Mouse (Mus musculus): ENCODE results near the gene Hydin. TPM values are rescaled to one million over a fixed set of nuclear protein-coding genes. Genes with fewer than 3 reads are reported as not detected.

Gene Hydin
- total and polyA plus RNA-seq, 3 experiments, result 0.05 to 0.21 (median 0.10) TPM

GRCm38 (mm10) chr8:110270659-110271058 lies 3.9 kb downstream of the Hydin start:
- WGBS, result 50% methylated on average over 4 of the region's 4 CpGs
- intact Hi-C loops (cut with DNase I), result no loop called here
- peak in 1 of 2 experiments; percentile 17 for DNase-seq
- H3K27ac ChIP-seq, result no peak overlapping the region
- H3K4me1 ChIP-seq (ENCODE audit: control insufficient read depth, insufficient read depth, low read length), result no peaks in the 10 kb centered on the region
- no peak overlapping the region for H3K4me3 ChIP-seq
- H3K79me2 ChIP-seq (replicated peaks; ENCODE audit: control insufficient read depth, insufficient read depth, low read length), result no peaks in the 10 kb centered on the region
- no peaks in the 10 kb centered on the region for H3K36me3 ChIP-seq (ENCODE audit: control insufficient read depth, insufficient read depth, low read length)
- TF ChIP-seq EP300 (IDR thresholded peaks at IDR 0.05; ENCODE audit: insufficient read depth, low read depth, low read length) (no peak), CTCF (IDR thresholded peaks at IDR 0.05) (no peak), POLR2A (IDR thresholded peaks at IDR 0.05; ENCODE audit: insufficient read depth, low read depth, low read length) (no peak)
- no peak overlapping the region for H3K9ac ChIP-seq (ENCODE audit: low read depth, low read length)
- no peaks in the 10 kb centered on the region for H3K27me3 ChIP-seq (ENCODE audit: control insufficient read depth, insufficient read depth, low read length)

DNA sequence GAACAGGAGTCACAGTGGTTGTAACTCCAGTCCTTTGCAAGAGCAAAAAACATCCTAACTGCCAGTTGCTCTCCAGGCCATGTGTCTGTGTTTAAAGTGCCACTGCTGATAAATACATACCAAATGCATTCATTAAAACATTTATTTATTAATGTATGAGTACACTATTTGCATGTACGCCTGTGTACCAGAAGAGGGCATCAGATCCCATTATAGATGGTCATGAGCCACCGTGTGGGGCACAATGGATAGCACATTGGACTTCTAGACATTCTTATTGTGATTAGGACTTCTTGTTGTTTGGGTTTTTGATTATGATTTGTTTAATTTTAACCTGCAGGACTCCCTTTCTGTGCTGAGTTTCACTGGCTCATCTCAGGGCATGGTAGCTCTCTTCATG lies 6.6 kb downstream of the Hydin start:
- Histone ChIP-seq H3K4me1 (ENCODE audit: control insufficient read depth, insufficient read depth, low read length) (no peaks in the 10 kb centered on the region), H3K27me3 (ENCODE audit: control insufficient read depth, insufficient read depth, low read length) (no peaks in the 10 kb centered on the region), H3K9ac (ENCODE audit: low read depth, low read length) (no peak overlapping the region), H3K4me3 (no peak overlapping the region), H3K79me2 (replicated peaks; ENCODE audit: control insufficient read depth, insufficient read depth, low read length) (no peaks in the 10 kb centered on the region), H3K27ac (no peak overlapping the region), H3K36me3 (ENCODE audit: control insufficient read depth, insufficient read depth, low read length) (no peaks in the 10 kb centered on the region)
- WGBS, result 61% methylated on average over 2 of the region's 2 CpGs
- no peak for DNase-seq
- intact Hi-C loops (cut with DNase I), result no loop called here
- TF ChIP-seq POLR2A (IDR thresholded peaks at IDR 0.05; ENCODE audit: insufficient read depth, low read depth, low read length), result no peak
- TF ChIP-seq CTCF (IDR thresholded peaks at IDR 0.05), result 0 out of 2 replicates have a peak, but pooled peaks have one; percentile 12

- Histone ChIP-seq H3K4me3 (no peak overlapping the region), H3K27me3 (ENCODE audit: control insufficient read depth, insufficient read depth, low read length) (no peaks in the 10 kb centered on the region), H3K9ac (ENCODE audit: low read depth, low read length) (no peak overlapping the region), H3K27ac (no peak overlapping the region), H3K4me1 (ENCODE audit: control insufficient read depth, insufficient read depth, low read length) (no peaks in the 10 kb centered on the region), H3K36me3 (ENCODE audit: control insufficient read depth, insufficient read depth, low read length) (no peaks in the 10 kb centered on the region), H3K79me2 (replicated peaks; ENCODE audit: control insufficient read depth, insufficient read depth, low read length) (no peaks in the 10 kb centered on the region)
- no peak for DNase-seq
- intact Hi-C loops (cut with DNase I), result no loop called here
- TF ChIP-seq CTCF (IDR thresholded peaks at IDR 0.05) (no peak), POLR2A (IDR thresholded peaks at IDR 0.05; ENCODE audit: insufficient read depth, low read depth, low read length) (no peak), EP300 (IDR thresholded peaks at IDR 0.05; ENCODE audit: insufficient read depth, low read depth, low read length) (no peak)
- 80% methylated on average over 21 of the region's 21 CpGs for WGBS
Measured at GRCm38 (mm10) chr8:110275465-110276258, 8.9 kb downstream of the Hydin start.

- no peak for TF ChIP-seq EP300 (IDR thresholded peaks at IDR 0.05; ENCODE audit: insufficient read depth, low read depth, low read length)
- TF ChIP-seq CTCF (IDR thresholded peaks at IDR 0.05), result no peak
- TF ChIP-seq POLR2A (IDR thresholded peaks at IDR 0.05; ENCODE audit: insufficient read depth, low read depth, low read length), result no peak
- H3K4me1 ChIP-seq (ENCODE audit: control insufficient read depth, insufficient read depth, low read length), result no peaks in the 10 kb centered on the region
- H3K4me3 ChIP-seq, result no peak overlapping the region
- intact Hi-C loops (cut with DNase I), result no loop called here
- no peaks in the 10 kb centered on the region for H3K36me3 ChIP-seq (ENCODE audit: control insufficient read depth, insufficient read depth, low read length)
- H3K27me3 ChIP-seq (ENCODE audit: control insufficient read depth, insufficient read depth, low read length), result no peaks in the 10 kb centered on the region
- no peaks in the 10 kb centered on the region for H3K79me2 ChIP-seq (replicated peaks; ENCODE audit: control insufficient read depth, insufficient read depth, low read length)
- no peak overlapping the region for H3K9ac ChIP-seq (ENCODE audit: low read depth, low read length)
- DNase-seq, result no peak
- 73% methylated on average over 1 of the region's 1 CpGs for WGBS
- H3K27ac ChIP-seq, result no peak overlapping the region
Measured at GRCm38 (mm10) chr8:110276259-110276560, 9.4 kb downstream of the Hydin start.

DNA sequence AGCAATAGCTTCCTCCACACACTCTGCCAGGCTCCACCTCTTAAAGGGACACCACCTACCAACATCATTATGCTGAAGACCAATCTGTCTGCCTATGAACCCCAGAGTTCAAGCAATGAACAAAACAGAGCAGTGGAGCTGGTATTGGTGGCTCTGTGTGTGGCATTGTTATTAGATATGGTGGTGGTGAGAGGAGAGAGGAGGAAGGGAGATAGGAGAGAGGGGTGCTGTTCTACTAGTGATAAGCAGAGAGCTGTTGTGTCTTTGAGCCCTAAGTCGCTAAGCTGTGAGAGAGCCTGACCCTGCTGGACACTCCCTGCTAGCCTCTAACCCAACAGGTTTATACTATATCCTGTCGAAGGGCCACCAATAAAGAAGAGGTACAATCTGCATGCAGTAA lies 45.9 kb downstream of the Hydin start:
- 40% methylated on average over 2 of the region's 2 CpGs for WGBS
- Histone ChIP-seq H3K27ac (no peak overlapping the region), H3K27me3 (ENCODE audit: control insufficient read depth, insufficient read depth, low read length) (no peaks in the 10 kb centered on the region), H3K4me3 (no peak overlapping the region), H3K9ac (ENCODE audit: low read depth, low read length) (no peak overlapping the region), H3K79me2 (replicated peaks; ENCODE audit: control insufficient read depth, insufficient read depth, low read length) (no peaks in the 10 kb centered on the region), H3K4me1 (ENCODE audit: control insufficient read depth, insufficient read depth, low read length) (no peaks in the 10 kb centered on the region), H3K36me3 (ENCODE audit: control insufficient read depth, insufficient read depth, low read length) (no peaks in the 10 kb centered on the region)
- no peak for DNase-seq
- intact Hi-C loops (cut with DNase I), result no loop called here
- no peak for TF ChIP-seq EP300 (IDR thresholded peaks at IDR 0.05; ENCODE audit: insufficient read depth, low read depth, low read length)
- no peak for TF ChIP-seq CTCF (IDR thresholded peaks at IDR 0.05)
- no peak for TF ChIP-seq POLR2A (IDR thresholded peaks at IDR 0.05; ENCODE audit: insufficient read depth, low read depth, low read length)

DNA sequence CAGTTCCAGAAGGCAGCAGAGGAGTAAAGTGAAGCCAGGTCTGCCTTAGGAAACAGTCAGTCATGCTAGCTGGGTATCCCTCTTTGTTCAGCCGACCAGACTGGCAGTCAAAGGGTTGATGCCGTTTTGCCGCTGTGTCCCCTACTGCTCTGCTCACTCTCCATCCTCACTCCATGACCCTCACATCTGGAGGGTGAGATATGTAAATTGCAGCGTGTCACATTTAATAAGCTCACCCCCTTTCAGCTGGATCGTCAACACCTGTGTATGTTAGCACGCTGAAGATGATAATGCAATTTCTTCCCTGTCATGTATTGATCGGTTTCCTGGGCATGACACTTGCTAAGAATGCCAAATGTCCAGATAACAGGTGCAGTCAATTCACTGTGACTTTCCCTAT lies 49.0 kb downstream of the Hydin start:
- Histone ChIP-seq H3K79me2 (replicated peaks; ENCODE audit: control insufficient read depth, insufficient read depth, low read length) (no peaks in the 10 kb centered on the region), H3K4me1 (ENCODE audit: control insufficient read depth, insufficient read depth, low read length) (no peaks in the 10 kb centered on the region), H3K36me3 (ENCODE audit: control insufficient read depth, insufficient read depth, low read length) (no peaks in the 10 kb centered on the region), H3K4me3 (no peak overlapping the region), H3K27me3 (ENCODE audit: control insufficient read depth, insufficient read depth, low read length) (no peaks in the 10 kb centered on the region), H3K9ac (ENCODE audit: low read depth, low read length) (no peak overlapping the region), H3K27ac (no peak overlapping the region)
- intact Hi-C loops (cut with DNase I), result no loop called here
- no peak for DNase-seq
- WGBS, result 55% methylated on average over 7 of the region's 7 CpGs
- TF ChIP-seq CTCF (IDR thresholded peaks at IDR 0.05) (no peak), POLR2A (IDR thresholded peaks at IDR 0.05; ENCODE audit: insufficient read depth, low read depth, low read length) (no peak), EP300 (IDR thresholded peaks at IDR 0.05; ENCODE audit: insufficient read depth, low read depth, low read length) (no peak)
